Mouse (Mus musculus) olfactory bulb, adult 2 months (tissue): ENCODE measurements around the gene Dll4. TPM values are rescaled to one million over a fixed set of nuclear protein-coding genes. Genes with fewer than 3 reads are reported as not detected.

Experiments used
- H3K27ac ChIP-seq: fragments of 200-500 bp; 2 replicates; pipeline ENCODE4 v1.5.1; 2012; ENCODE audit warnings: low read depth, low read length; ENCODE audit not compliant: insufficient read depth
- H3K4me1 ChIP-seq: fragments of 200-500 bp; 2 replicates; pipeline ENCODE4 v1.6.1; 2012; ENCODE audit warnings: low read length; ENCODE audit not compliant: control insufficient read depth, insufficient read depth
- H3K4me3 ChIP-seq: fragments of 200-500 bp; 2 replicates; pipeline ENCODE4 v1.5.1; 2012; ENCODE audit warnings: mild to moderate bottlenecking, low read depth, low read length, moderate library complexity; ENCODE audit not compliant: insufficient read depth
- CTCF ChIP-seq: fragments of 200-500 bp; IDR thresholded peaks from 2 replicates; pipeline ENCODE4 v1.5.1; 2012; ENCODE audit warnings: low read depth, mild to moderate bottlenecking, low read length, moderate library complexity; ENCODE audit not compliant: insufficient read depth
- POLR2A ChIP-seq: fragments of 200-500 bp; IDR thresholded peaks from 2 replicates; pipeline ENCODE4 v1.6.1; 2012; ENCODE audit warnings: mild to moderate bottlenecking, low read depth, low read length, moderate library complexity; ENCODE audit not compliant: insufficient read depth
- WGBS: fragments of 180-500 bp; shearing (Covaris S2); methylation state at CpG from one replicate; pipeline ENCODE4 v1.1.7; 2018; 5-methylcytosine and 5-hydroxymethylcytosine counted together
- polyA plus RNA-seq: library from polyadenylated mRNA; stranded (reverse); fragments of >200 nt; gene quantifications from 2 replicates; pipeline ENCODE4 v1.2.4, GENCODE M21; 2012; ENCODE audit warnings: low replicate concordance; ENCODE audit not compliant: missing spikeins, insufficient read depth, insufficient read length

Gene Dll4
- polyA plus RNA-seq, 1 experiment = not detected

GRCm38 (mm10) chr2:119329123-119329817 is 3.7 kb downstream of the Dll4 start:
- H3K4me1 ChIP-seq = peaks cover 30% of the 10 kb centered on the region
- no peak overlapping the region for H3K4me3 ChIP-seq
- WGBS = 76% methylated on average over 3 of the region's 3 CpGs
- H3K27ac ChIP-seq = no peak overlapping the region
- TF ChIP-seq CTCF (no peak), POLR2A (no peak)

GRCm38 (mm10) chr2:119330795-119331194 is 5.2 kb downstream of the Dll4 start:
- WGBS = 95% methylated on average over 8 of the region's 8 CpGs
- Histone ChIP-seq H3K4me1 (peaks cover 15% of the 10 kb centered on the region), H3K4me3 (no peak overlapping the region), H3K27ac (no peak overlapping the region)
- TF ChIP-seq POLR2A (no peak), CTCF (no peak)

GRCm38 (mm10) chr2:119332177-119332661 is 6.6 kb downstream of the Dll4 start:
- no peak for TF ChIP-seq POLR2A
- no peak for TF ChIP-seq CTCF
- peaks cover 7% of the 10 kb centered on the region for H3K4me1 ChIP-seq
- no peak overlapping the region for H3K4me3 ChIP-seq
- 86% methylated on average over 24 of the region's 24 CpGs for WGBS
- no peak overlapping the region for H3K27ac ChIP-seq

- no peak overlapping the region for H3K4me3 ChIP-seq
- WGBS = 87% methylated on average over 1 of the region's 1 CpGs
- H3K4me1 ChIP-seq = peaks cover 5% of the 10 kb centered on the region
- no peak for TF ChIP-seq CTCF
- TF ChIP-seq POLR2A = no peak
- no peak overlapping the region for H3K27ac ChIP-seq
Measured at GRCm38 (mm10) chr2:119334135-119334534, 8.6 kb downstream of the Dll4 start.

- no peak overlapping the region for H3K27ac ChIP-seq
- TF ChIP-seq POLR2A = no peak
- no peak for TF ChIP-seq CTCF
- H3K4me1 ChIP-seq = peaks cover 5% of the 10 kb centered on the region
- 90% methylated on average over 7 of the region's 7 CpGs for WGBS
- no peak overlapping the region for H3K4me3 ChIP-seq
Measured at GRCm38 (mm10) chr2:119334964-119335525, 9.5 kb downstream of the Dll4 start.

- WGBS = 100% methylated on average over 1 of the region's 1 CpGs
- Histone ChIP-seq H3K27ac (no peak overlapping the region), H3K4me1 (peaks cover 5% of the 10 kb centered on the region), H3K4me3 (no peak overlapping the region)
- TF ChIP-seq CTCF = no peak
- TF ChIP-seq POLR2A = no peak
Measured at GRCm38 (mm10) chr2:119335535-119335934, 10.0 kb downstream of the Dll4 start.

- 78% methylated on average over 2 of the region's 2 CpGs for WGBS
- Histone ChIP-seq H3K4me1 (peaks cover 5% of the 10 kb centered on the region), H3K27ac (no peak overlapping the region), H3K4me3 (no peak overlapping the region)
- TF ChIP-seq POLR2A (no peak), CTCF (no peak)
Measured at GRCm38 (mm10) chr2:119336002-119336401, 10.4 kb downstream of the Dll4 start.

GRCm38 (mm10) chr2:119336470-119336869 is 10.9 kb downstream of the Dll4 start:
- H3K4me1 ChIP-seq = peaks cover 5% of the 10 kb centered on the region
- no peak for TF ChIP-seq POLR2A
- TF ChIP-seq CTCF = no peak
- H3K27ac ChIP-seq = no peak overlapping the region
- 82% methylated on average over 10 of the region's 10 CpGs for WGBS
- H3K4me3 ChIP-seq = no peak overlapping the region

- TF ChIP-seq CTCF (peak; percentile 71), POLR2A (no peak)
- no peak overlapping the region for H3K27ac ChIP-seq
- peak overlapping the region; percentile 61 for H3K4me3 ChIP-seq
- 8% methylated on average over 60 of the region's 60 CpGs for WGBS
- H3K4me1 ChIP-seq = peaks cover 5% of the 10 kb centered on the region
Measured at GRCm38 (mm10) chr2:119337425-119338265, 12.1 kb downstream of the Dll4 start.
